Comparison of ENCODE assay signal across 8 mouse cellular contexts in genomic region chr2:146262215-146262614, GRCm38 (mm10). TPM values are rescaled to one million over a fixed set of nuclear protein-coding genes. Genes with fewer than 3 reads are reported as not detected.
DNase-seq lines count a peak whose midpoint lies in the region; ATAC-seq and TF ChIP-seq lines count a peak whose summit lies in the region.

No protein-coding gene starts in this region.

- ATAC-seq in heart, embryonic 11.5 days (replicated peaks; ENCODE audit: insufficient number of reproducible peaks, low FRiP score, low TSS enrichment): no peak
- peak; percentile 54; the same call in 1 of the 2 replicates for ATAC-seq in embryonic facial prominence, embryonic 14.5 days (ENCODE audit: low read depth)
- ATAC-seq in hindbrain, postnatal 0 days: peak; percentile 89
- ATAC-seq in neural tube, embryonic 12.5 days (ENCODE audit: low FRiP score, low read depth): peak; percentile 89
- no peak for ATAC-seq in inflammation-experienced regulatory T-cells, adult 6 months
- ATAC-seq in CD4-positive, CD25-positive, alpha-beta regulatory T cell, adult 4 months: no peak

- no peaks in the 10 kb centered on the region for H3K36me3 ChIP-seq in heart, embryonic 11.5 days (ENCODE audit: control insufficient read depth, insufficient read depth, low read length)
- no peaks in the 10 kb centered on the region for H3K36me3 ChIP-seq in embryonic facial prominence, embryonic 14.5 days (ENCODE audit: control insufficient read depth, insufficient read depth, low read length)
- H3K36me3 ChIP-seq in hindbrain, postnatal 0 days (ENCODE audit: insufficient read depth, low read length): no peaks in the 10 kb centered on the region
- H3K36me3 ChIP-seq in neural tube, embryonic 12.5 days: no peaks in the 10 kb centered on the region

- no peak for TF ChIP-seq CTCF in hindbrain, postnatal 0 days (IDR thresholded peaks at IDR 0.05; ENCODE audit: low read depth)

- H3K4me2 ChIP-seq in heart, embryonic 11.5 days: no peak overlapping the region
- H3K4me2 ChIP-seq in embryonic facial prominence, embryonic 14.5 days (ENCODE audit: low read depth, low read length): no peak overlapping the region
- no peak overlapping the region for H3K4me2 ChIP-seq in hindbrain, postnatal 0 days (ENCODE audit: low read depth, low read length)
- no peak overlapping the region for H3K4me2 ChIP-seq in neural tube, embryonic 12.5 days (replicated peaks)

- no peak overlapping the region for H3K4me3 ChIP-seq in heart, embryonic 11.5 days (ENCODE audit: low read depth, low read length)
- H3K4me3 ChIP-seq in embryonic facial prominence, embryonic 14.5 days (ENCODE audit: low read depth, low read length): no peak overlapping the region
- no peak overlapping the region for H3K4me3 ChIP-seq in hindbrain, postnatal 0 days (ENCODE audit: low read length)
- H3K4me3 ChIP-seq in neural tube, embryonic 12.5 days: no peak overlapping the region

- peak; percentile 10 for DNase-seq in heart, postnatal 4 days
- peak; percentile 50 for DNase-seq in embryonic facial prominence, embryonic 14.5 days (ENCODE audit: low spot score)
- DNase-seq in hindbrain, postnatal 0 days (ENCODE audit: low spot score): peak; percentile 78
- no peak for DNase-seq in urinary bladder, postnatal 4 days (ENCODE audit: low spot score in 2 of 2)

- H3K4me1 ChIP-seq in heart, embryonic 11.5 days (ENCODE audit: control insufficient read depth, insufficient read depth, low read length): peaks cover 12% of the 10 kb centered on the region
- 0 out of 2 replicates have a peak, but pooled peaks cover 4% of the 10 kb centered on the region for H3K4me1 ChIP-seq in embryonic facial prominence, embryonic 14.5 days (ENCODE audit: control insufficient read depth, insufficient read depth, low read length)
- H3K4me1 ChIP-seq in hindbrain, postnatal 0 days (ENCODE audit: insufficient read depth, low read length): peaks cover 15% of the 10 kb centered on the region; the same call in 1 of the 2 replicates
- H3K4me1 ChIP-seq in neural tube, embryonic 12.5 days: peaks cover 26% of the 10 kb centered on the region

- no peak overlapping the region for H3K9ac ChIP-seq in heart, embryonic 11.5 days (ENCODE audit: low read depth, low read length)
- no peak overlapping the region for H3K9ac ChIP-seq in embryonic facial prominence, embryonic 14.5 days (ENCODE audit: low read depth, low read length)
- H3K9ac ChIP-seq in hindbrain, postnatal 0 days (replicated peaks; ENCODE audit: low read length): no peak overlapping the region
- H3K9ac ChIP-seq in neural tube, embryonic 12.5 days: no peak overlapping the region

- no peaks in the 10 kb centered on the region for H3K27me3 ChIP-seq in heart, embryonic 11.5 days (ENCODE audit: control insufficient read depth, insufficient read depth, low read length)
- no peaks in the 10 kb centered on the region for H3K27me3 ChIP-seq in embryonic facial prominence, embryonic 14.5 days (replicated peaks; ENCODE audit: control insufficient read depth, insufficient read depth, low read length)
- no peaks in the 10 kb centered on the region for H3K27me3 ChIP-seq in hindbrain, postnatal 0 days (ENCODE audit: insufficient read depth, low read length)
- H3K27me3 ChIP-seq in neural tube, embryonic 12.5 days (replicated peaks): peaks cover 20% of the 10 kb centered on the region; the same call in 1 of the 2 replicates

- WGBS in heart, embryonic 11.5 days (ENCODE audit: insufficient replicate concordance): 29% methylated on average over 10 of the region's 10 CpGs
- WGBS in embryonic facial prominence, embryonic 14.5 days: 45% methylated on average over 10 of the region's 10 CpGs
- 14% methylated on average over 10 of the region's 10 CpGs for WGBS in hindbrain, postnatal 0 days
- 8% methylated on average over 10 of the region's 10 CpGs for WGBS in neural tube, embryonic 12.5 days

- H3K9me3 ChIP-seq in heart, embryonic 11.5 days (replicated peaks; ENCODE audit: control insufficient read depth, low read length): no peaks in the 10 kb centered on the region
- no peaks in the 10 kb centered on the region for H3K9me3 ChIP-seq in embryonic facial prominence, embryonic 14.5 days (ENCODE audit: control insufficient read depth, low read length)
- no peaks in the 10 kb centered on the region for H3K9me3 ChIP-seq in hindbrain, postnatal 0 days (ENCODE audit: low read length)
- H3K9me3 ChIP-seq in neural tube, embryonic 12.5 days: no peaks in the 10 kb centered on the region

- no peak overlapping the region for H3K27ac ChIP-seq in heart, embryonic 11.5 days (ENCODE audit: low read depth, low read length)
- H3K27ac ChIP-seq in embryonic facial prominence, embryonic 14.5 days (replicated peaks; ENCODE audit: low read depth, low read length): no peak overlapping the region
- peak overlapping the region; percentile 28; the same call in 1 of the 2 replicates for H3K27ac ChIP-seq in hindbrain, postnatal 0 days
- no peak overlapping the region for H3K27ac ChIP-seq in neural tube, embryonic 12.5 days

RNA-seq across cellular contexts. Expression of gene Insm1, which starts 40.5 kb away (rescaled TPM):
- total RNA-seq in heart, postnatal 4 days (2021): not detected
- not detected in 2 replicates for polyA plus RNA-seq in heart, embryonic 11.5 days (2014; fragmentation: Nextera tagmentation; extraction: Ambion mirVana)
- 1.0 and 1.3 TPM in 2 replicates for polyA plus RNA-seq in embryonic facial prominence, embryonic 14.5 days (2014; fragmentation: Nextera tagmentation; extraction: Ambion mirVana)
- total RNA-seq in hindbrain, postnatal 0 days (2014; rRNA removed): 42.7 and 44.0 TPM in 2 replicates
- 4.2 and 4.4 TPM in 2 replicates for polyA plus RNA-seq in hindbrain, postnatal 0 days (2015; fragmentation: Nextera tagmentation; extraction: Ambion mirVana)
- polyA plus RNA-seq in neural tube, embryonic 12.5 days (2016; fragmentation: Nextera tagmentation; extraction: Ambion mirVana): 8.4 and 9.3 TPM in 2 replicates
- polyA plus RNA-seq in inflammation-experienced regulatory T-cells, adult 6 months (2017; shearing (Covaris generic)): not detected
- polyA plus RNA-seq in CD4-positive, CD25-positive, alpha-beta regulatory T cell, adult 4 months (2017; shearing (Covaris generic)): not detected

Comparison
In these comparisons a context has a peak if more than half of its experiments do, and no peak if none do; other contexts are left out.
1. DNase-seq: peak in heart, postnatal 4 days (single experiment), embryonic facial prominence, embryonic 14.5 days (single experiment) and hindbrain, postnatal 0 days (single experiment); none in urinary bladder, postnatal 4 days (0 of 2).
2. ATAC-seq: peak in embryonic facial prominence, embryonic 14.5 days (single experiment), hindbrain, postnatal 0 days (single experiment) and neural tube, embryonic 12.5 days (single experiment); none in heart, embryonic 11.5 days (single experiment), inflammation-experienced regulatory T-cells, adult 6 months (single experiment) and CD4-positive, CD25-positive, alpha-beta regulatory T cell, adult 4 months (single experiment).